Mouse (Mus musculus): ENCODE measurements around the gene Tmc6.

The Tmc6 gene

GRCm38 (mm10) chr11:117755891-117756290 is 26.1 kb downstream of the Tmc6 start:
- in situ Hi-C loops (cut with MseI, MboI): no loop called here

GRCm38 (mm10) chr11:117751544-117751943 is 30.5 kb downstream of the Tmc6 start:
- in situ Hi-C loops (cut with MseI, MboI): no loop called here

GRCm38 (mm10) chr11:117749414-117749813 is 32.6 kb downstream of the Tmc6 start:
- in situ Hi-C loops (cut with MseI, MboI): no loop called here

- in situ Hi-C loops (cut with MseI, MboI): no loop called here
These were observed 33.4 kb downstream of the Tmc6 start for GRCm38 (mm10) chr11:117748628-117749027.

- in situ Hi-C loops (cut with MseI, MboI): no loop called here
These were observed 38.5 kb downstream of the Tmc6 start for GRCm38 (mm10) chr11:117743454-117744030.

GRCm38 (mm10) chr11:117742715-117743114 is 39.3 kb downstream of the Tmc6 start:
- in situ Hi-C loops (cut with MseI, MboI): no loop called here

- in situ Hi-C loops (cut with MseI, MboI): no loop called here
These were observed 39.8 kb downstream of the Tmc6 start for GRCm38 (mm10) chr11:117742243-117742642.

- in situ Hi-C loops (cut with MseI, MboI): no loop called here
These were observed 40.9 kb downstream of the Tmc6 start for GRCm38 (mm10) chr11:117741128-117741527.

- in situ Hi-C loops (cut with MseI, MboI): no loop called here
These were observed 43.9 kb downstream of the Tmc6 start for GRCm38 (mm10) chr11:117738123-117738522.

GRCm38 (mm10) chr11:117736037-117736689 is 45.8 kb downstream of the Tmc6 start:
- in situ Hi-C loops (cut with MseI, MboI): no loop called here

- in situ Hi-C loops (cut with MseI, MboI): no loop called here
These were observed 50.5 kb downstream of the Tmc6 start for GRCm38 (mm10) chr11:117731470-117731869.

GRCm38 (mm10) chr11:117730490-117730838 is 51.5 kb downstream of the Tmc6 start:
- in situ Hi-C loops (cut with MseI, MboI): no loop called here

GRCm38 (mm10) chr11:117729798-117730489 is 52.1 kb downstream of the Tmc6 start:
- in situ Hi-C loops (cut with MseI, MboI): no loop called here

GRCm38 (mm10) chr11:117729341-117729740 is 52.7 kb downstream of the Tmc6 start:
- in situ Hi-C loops (cut with MseI, MboI): no loop called here

GRCm38 (mm10) chr11:117728841-117729240 is 53.2 kb downstream of the Tmc6 start:
- in situ Hi-C loops (cut with MseI, MboI): no loop called here

- in situ Hi-C loops (cut with MseI, MboI): no loop called here
These were observed 53.8 kb downstream of the Tmc6 start for GRCm38 (mm10) chr11:117728245-117728644.

- in situ Hi-C loops (cut with MseI, MboI): no loop called here
These were observed 55.0 kb downstream of the Tmc6 start for GRCm38 (mm10) chr11:117727031-117727430.

GRCm38 (mm10) chr11:117724604-117725301 is 57.2 kb downstream of the Tmc6 start:
- in situ Hi-C loops (cut with MseI, MboI): no loop called here

- in situ Hi-C loops (cut with MseI, MboI): no loop called here
These were observed 63.2 kb downstream of the Tmc6 start for GRCm38 (mm10) chr11:117718838-117719237.

Measured in mouse trophoblast stem cell (cell line).